Mouse (Mus musculus) forebrain, embryonic 15.5 days (tissue): ENCODE measurements around the gene Lztr1. TPM values are rescaled to one million over a fixed set of nuclear protein-coding genes. Genes with fewer than 3 reads are reported as not detected.
A peak's percentile ranks its signal among the peaks of the same experiment; 100 is the strongest.
"Not testable (repeated sequence)": the region's sequence is repeated elsewhere in the genome, so short reads cannot be mapped to it uniquely, and the experiment has no call there.

Source experiments
- ATAC-seq: fragments of 200-750 bp; cut with Nextera tagmentation; replicated peaks from 2 replicates; pipeline ENCODE4 v1.8.0; 2017; ENCODE audit warnings: mild to moderate bottlenecking, moderate TSS enrichment, moderate library complexity
- H3K27ac ChIP-seq: fragments of 300-500 bp; sonication (generic); replicated peaks from 2 replicates; pipeline ENCODE4 v1.5.1; 2015; ENCODE audit warnings: mild to moderate bottlenecking, inconsistent platforms
- H3K27me3 ChIP-seq: fragments of 300-500 bp; sonication (generic); 2 replicates; pipeline ENCODE4 v1.6.1; 2015; ENCODE audit warnings: inconsistent platforms
- H3K36me3 ChIP-seq: fragments of 300-500 bp; sonication (generic); 2 replicates; pipeline ENCODE4 v1.6.1; 2015; ENCODE audit warnings: mild to moderate bottlenecking, inconsistent platforms
- H3K4me1 ChIP-seq: fragments of 300-500 bp; sonication (generic); 2 replicates; pipeline ENCODE4 v1.6.1; 2015; ENCODE audit warnings: inconsistent platforms
- H3K4me2 ChIP-seq: fragments of 300-500 bp; sonication (generic); replicated peaks from 2 replicates; pipeline ENCODE4 v1.6.1; 2015; ENCODE audit warnings: mild to moderate bottlenecking, inconsistent platforms
- H3K4me3 ChIP-seq: fragments of 300-500 bp; sonication (generic); 2 replicates; pipeline ENCODE4 v1.5.1; 2015; ENCODE audit warnings: mild to moderate bottlenecking, inconsistent platforms
- H3K9ac ChIP-seq: fragments of 300-500 bp; sonication (generic); replicated peaks from 2 replicates; pipeline ENCODE4 v1.6.1; 2015; ENCODE audit warnings: mild to moderate bottlenecking, inconsistent platforms
- H3K9me3 ChIP-seq: fragments of 300-500 bp; sonication (generic); 2 replicates; pipeline ENCODE4 v1.6.1; 2016; ENCODE audit warnings: inconsistent platforms
- WGBS: fragments of 180-500 bp; shearing (Covaris S2); methylation state at CpG from one replicate; pipeline ENCODE4 v1.1.7; 2015; ENCODE audit warnings: mixed read lengths; 5-methylcytosine and 5-hydroxymethylcytosine counted together
- polyA plus RNA-seq: library from polyadenylated mRNA; unstranded; fragments of >200 nt; fragmentation: Nextera tagmentation; extraction: Ambion mirVana; gene quantifications from 2 replicates; pipeline ENCODE4 v1.2.1, GENCODE M21; 2015

Gene Lztr1
- polyA plus RNA-seq, 1 experiment from 2014 or later: 120 TPM

- no peak overlapping the region for H3K4me2 ChIP-seq
- peaks cover 10% of the 10 kb centered on the region for H3K36me3 ChIP-seq
- H3K27ac ChIP-seq: no peak overlapping the region
- ATAC-seq: no peak
- H3K4me1 ChIP-seq: peaks cover 20% of the 10 kb centered on the region
- no peak overlapping the region for H3K9ac ChIP-seq
- no peaks in the 10 kb centered on the region for H3K27me3 ChIP-seq
- 70% methylated on average over 14 of the region's 14 CpGs for WGBS
- no peak overlapping the region for H3K4me3 ChIP-seq
- H3K9me3 ChIP-seq: no peaks in the 10 kb centered on the region
Measured at GRCm38 (mm10) chr16:17532676-17533329, 24.3 kb downstream of the Lztr1 start.

DNA sequence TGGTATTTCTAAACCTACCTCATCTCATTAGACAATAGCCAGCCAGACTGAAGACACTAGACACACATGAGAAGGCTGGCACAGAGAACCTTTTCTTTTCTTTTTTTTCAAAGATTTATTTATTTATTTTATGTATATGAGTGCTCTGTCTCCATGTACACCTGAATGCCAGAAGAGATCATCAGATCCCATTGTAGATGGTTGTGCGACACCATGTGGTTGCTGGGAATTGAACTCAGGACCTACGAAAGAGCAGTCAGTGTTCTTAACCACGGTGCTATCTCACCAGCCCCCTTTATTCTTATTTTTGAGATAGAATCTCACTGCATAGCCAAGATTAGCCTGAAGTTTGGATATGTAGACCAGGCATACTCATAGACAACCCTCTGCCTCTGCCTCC, 28.1 kb downstream of the Lztr1 start:
- H3K9ac ChIP-seq: no peak overlapping the region
- ATAC-seq: no peak

GRCm38 (mm10) chr16:17542632-17543031, 34.1 kb downstream of the Lztr1 start:
- Histone ChIP-seq H3K4me3 (no peak overlapping the region), H3K4me2 (no peak overlapping the region), H3K4me1 (no peaks in the 10 kb centered on the region), H3K27me3 (0 out of 2 replicates have a peak, but pooled peaks cover 3% of the 10 kb centered on the region), H3K9ac (no peak overlapping the region), H3K36me3 (no peaks in the 10 kb centered on the region), H3K27ac (no peak overlapping the region), H3K9me3 (no peaks in the 10 kb centered on the region)
- no peak for ATAC-seq
- 88% methylated on average over 2 of the region's 2 CpGs for WGBS

More for the DNA sequence above, 28.1 kb downstream of the Lztr1 start:
- Histone ChIP-seq H3K4me1 (peaks cover 6% of the 10 kb centered on the region), H3K4me2 (no peak overlapping the region), H3K9me3 (no peaks in the 10 kb centered on the region), H3K36me3 (no peaks in the 10 kb centered on the region), H3K4me3 (no peak overlapping the region), H3K27me3 (no peaks in the 10 kb centered on the region), H3K27ac (no peak overlapping the region)
- 95% methylated on average over 3 of the region's 3 CpGs for WGBS

DNA sequence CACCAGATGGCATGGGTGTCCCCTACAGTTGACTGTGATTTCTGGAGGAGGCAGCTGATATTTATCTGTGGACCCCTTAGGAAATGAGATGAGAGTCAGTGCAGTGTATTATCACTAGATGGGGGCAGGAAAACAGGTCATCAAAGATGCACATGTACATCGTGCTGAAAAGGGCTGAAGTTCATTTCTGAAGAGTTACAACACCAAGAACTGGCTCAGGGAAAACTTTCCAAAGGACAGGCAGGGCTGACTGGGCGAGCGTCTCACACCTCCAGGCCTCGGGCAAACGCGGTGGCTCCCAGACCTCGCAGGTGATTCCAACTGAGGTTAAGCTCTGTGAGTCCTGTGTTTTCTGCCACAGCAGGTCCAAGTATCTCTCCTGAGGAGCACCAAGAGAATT, 44.3 kb downstream of the Lztr1 start:
- Histone ChIP-seq H3K9ac (no peak overlapping the region), H3K27me3 (no peaks in the 10 kb centered on the region), H3K36me3 (no peaks in the 10 kb centered on the region), H3K4me1 (peaks cover 14% of the 10 kb centered on the region), H3K4me3 (no peak overlapping the region), H3K9me3 (no peaks in the 10 kb centered on the region), H3K27ac (no peak overlapping the region), H3K4me2 (no peak overlapping the region)
- ATAC-seq: no peak
- 86% methylated on average over 7 of the region's 7 CpGs for WGBS

DNA sequence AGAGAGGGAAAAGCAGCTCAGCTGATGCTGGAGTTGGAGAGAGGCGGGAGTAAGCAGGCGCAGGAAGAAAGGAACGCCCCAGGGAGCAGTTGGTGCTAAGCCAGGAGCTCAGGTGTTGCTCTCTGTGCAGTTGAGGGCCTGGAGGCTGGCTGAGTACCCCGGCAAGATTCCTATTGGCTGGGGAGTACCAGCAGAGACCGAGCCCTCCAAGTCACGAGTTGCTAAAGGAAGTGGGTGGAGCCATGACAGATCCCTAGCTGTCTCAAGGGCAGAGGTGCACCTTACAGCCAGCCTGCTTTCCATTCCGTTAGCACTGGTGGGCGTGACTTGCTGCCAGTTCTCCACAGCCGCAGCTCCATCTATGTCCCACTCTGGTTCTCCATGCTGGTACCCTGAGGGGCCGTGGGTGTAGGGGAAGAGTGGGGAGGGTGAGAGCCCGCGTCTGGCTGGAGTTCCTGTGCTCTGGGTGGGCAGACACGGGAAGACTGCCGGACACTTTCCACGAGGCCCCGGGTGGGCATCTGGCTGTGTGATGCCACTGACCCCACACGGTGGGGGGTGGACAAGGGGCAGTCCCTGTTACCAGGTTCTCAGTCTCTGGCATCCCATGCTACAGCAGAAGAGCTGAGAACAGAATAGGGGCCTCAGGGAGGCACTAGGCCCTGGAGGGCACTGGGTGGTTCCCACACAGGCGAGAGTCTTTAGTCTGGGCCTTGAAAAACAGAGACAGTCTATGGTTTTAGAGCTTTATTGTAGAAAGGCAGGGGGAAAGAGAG, 45.6 kb downstream of the Lztr1 start:
- H3K9ac ChIP-seq: no peak overlapping the region; the same call in 1 of the 2 replicates
- H3K9me3 ChIP-seq: no peaks in the 10 kb centered on the region
- peak overlapping the region; percentile 11 for H3K4me3 ChIP-seq
- ATAC-seq: peak; percentile 80
- 5% methylated on average over 18 of the region's 18 CpGs for WGBS
- H3K4me1 ChIP-seq: peaks cover 24% of the 10 kb centered on the region
- peak overlapping the region; percentile 35 for H3K4me2 ChIP-seq
- no peaks in the 10 kb centered on the region for H3K36me3 ChIP-seq
- no peak overlapping the region for H3K27ac ChIP-seq
- H3K27me3 ChIP-seq: no peaks in the 10 kb centered on the region

- H3K9ac ChIP-seq, H3K9me3 ChIP-seq, H3K4me3 ChIP-seq, H3K27me3 ChIP-seq, ATAC-seq, H3K27ac ChIP-seq, H3K36me3 ChIP-seq: not testable (repeated sequence)
- Histone ChIP-seq H3K4me2 (peak overlapping the region; percentile 35; the same call in 1 of the 2 replicates), H3K4me1 (peaks cover 24% of the 10 kb centered on the region)
- 9% methylated on average over 4 of the region's 4 CpGs for WGBS
Measured at GRCm38 (mm10) chr16:17554702-17555101, 46.2 kb downstream of the Lztr1 start.

DNA sequence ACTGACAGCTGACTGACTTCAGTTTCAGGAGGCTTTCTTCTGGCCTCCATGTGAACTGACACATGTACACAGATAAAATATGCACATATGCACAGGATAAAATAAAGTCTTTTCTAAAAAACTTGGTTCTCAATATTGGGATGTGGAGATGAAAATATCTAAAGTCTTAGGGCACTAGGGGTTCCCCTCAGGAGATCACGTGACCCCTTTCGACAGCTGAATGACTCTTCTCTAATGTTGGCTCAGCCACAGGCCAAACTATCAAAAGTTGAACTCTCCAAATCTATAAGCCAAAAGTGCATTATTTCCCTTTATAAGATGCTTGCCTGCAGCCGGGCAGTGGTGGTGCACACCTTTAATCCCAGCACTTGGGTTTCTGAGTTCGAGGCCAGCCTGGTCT, 47.7 kb downstream of the Lztr1 start:
- Histone ChIP-seq H3K4me3 (no peak overlapping the region), H3K27ac (no peak overlapping the region), H3K27me3 (no peaks in the 10 kb centered on the region; the same call in 1 of the 2 replicates), H3K9ac (no peak overlapping the region), H3K36me3 (no peaks in the 10 kb centered on the region), H3K4me1 (peaks cover 30% of the 10 kb centered on the region), H3K9me3 (no peaks in the 10 kb centered on the region), H3K4me2 (no peak overlapping the region)
- no peak for ATAC-seq
- WGBS: 84% methylated on average over 4 of the region's 4 CpGs

DNA sequence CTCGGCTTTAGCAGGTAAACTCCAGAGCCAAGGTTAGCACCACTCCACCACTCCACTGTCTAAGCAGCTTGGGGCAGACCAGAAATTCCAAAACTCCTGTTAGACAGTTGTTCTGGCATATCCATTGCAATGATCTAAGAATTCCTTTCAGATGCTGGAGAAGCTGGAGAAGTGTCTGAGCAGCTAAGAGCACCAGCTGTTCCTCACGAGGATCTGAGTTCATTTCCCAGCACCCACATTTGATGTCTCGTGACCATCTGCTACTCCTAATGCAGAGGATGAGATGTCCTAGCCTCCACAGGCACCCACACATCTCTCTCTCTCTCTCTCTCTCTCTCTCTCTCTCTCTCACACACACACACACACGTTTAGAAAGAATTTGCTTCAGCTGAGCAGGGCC, 48.4 kb downstream of the Lztr1 start:
- ATAC-seq: no peak
- no peaks in the 10 kb centered on the region for H3K9me3 ChIP-seq
- 68% methylated on average over 4 of the region's 4 CpGs for WGBS
- H3K4me3 ChIP-seq: no peak overlapping the region
- H3K4me1 ChIP-seq: peaks cover 31% of the 10 kb centered on the region
- no peak overlapping the region for H3K27ac ChIP-seq
- no peak overlapping the region for H3K9ac ChIP-seq
- H3K36me3 ChIP-seq: no peaks in the 10 kb centered on the region
- no peaks in the 10 kb centered on the region; the same call in 1 of the 2 replicates for H3K27me3 ChIP-seq
- H3K4me2 ChIP-seq: no peak overlapping the region

DNA sequence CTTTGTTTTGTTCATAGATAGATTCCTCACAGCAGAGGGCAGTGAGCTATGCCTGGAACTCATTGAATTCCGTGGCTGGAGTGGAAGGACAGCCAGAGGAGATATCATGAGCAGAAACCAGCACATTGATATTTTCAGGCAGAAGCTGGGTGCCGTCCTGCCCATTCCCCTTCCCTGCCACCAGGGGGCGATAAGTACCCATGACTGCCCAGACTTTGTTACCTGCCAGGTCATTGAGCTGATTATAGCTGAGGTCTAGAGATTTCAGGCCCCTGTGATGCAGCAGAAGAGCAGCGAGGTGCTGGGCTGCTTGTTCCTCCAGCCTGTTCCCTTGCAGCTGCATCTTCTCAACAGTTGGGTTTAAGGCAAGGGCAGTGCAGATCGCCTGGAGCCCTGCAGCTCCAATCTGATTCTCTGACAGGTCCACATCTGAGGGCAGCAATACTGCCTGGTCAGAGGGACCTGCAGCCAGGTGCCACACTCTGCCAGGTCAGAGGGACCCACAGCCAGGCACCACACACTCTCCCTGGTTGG, 49.5 kb downstream of the Lztr1 start:
- Histone ChIP-seq H3K36me3 (no peaks in the 10 kb centered on the region), H3K4me3 (no peak overlapping the region), H3K4me1 (peaks cover 34% of the 10 kb centered on the region), H3K9ac (no peak overlapping the region), H3K4me2 (no peak overlapping the region), H3K27me3 (no peaks in the 10 kb centered on the region; the same call in 1 of the 2 replicates), H3K27ac (no peak overlapping the region), H3K9me3 (no peaks in the 10 kb centered on the region)
- WGBS: 0% methylated on average over 5 of the region's 5 CpGs
- peak; percentile 15; the same call in 1 of the 2 replicates for ATAC-seq

- Histone ChIP-seq H3K27ac (no peak overlapping the region), H3K4me2 (no peak overlapping the region)
Measured at GRCm38 (mm10) chr16:17558811-17559210, 50.3 kb downstream of the Lztr1 start.

GRCm38 (mm10) chr16:17559396-17560027, 51.0 kb downstream of the Lztr1 start:
- H3K27ac ChIP-seq: no peak overlapping the region
- WGBS: 66% methylated on average over 9 of the region's 9 CpGs

More at GRCm38 (mm10) chr16:17558811-17559210, 50.3 kb downstream of the Lztr1 start:
- no peaks in the 10 kb centered on the region; the same call in 1 of the 2 replicates for H3K27me3 ChIP-seq
- H3K9ac ChIP-seq: no peak overlapping the region
- H3K36me3 ChIP-seq: no peaks in the 10 kb centered on the region
- peaks cover 34% of the 10 kb centered on the region for H3K4me1 ChIP-seq
- H3K4me3 ChIP-seq: no peak overlapping the region
- no peaks in the 10 kb centered on the region for H3K9me3 ChIP-seq
- ATAC-seq: no peak
- 1% methylated on average over 5 of the region's 5 CpGs for WGBS

More at GRCm38 (mm10) chr16:17559396-17560027, 51.0 kb downstream of the Lztr1 start:
- no peak overlapping the region for H3K4me3 ChIP-seq
- no peaks in the 10 kb centered on the region for H3K36me3 ChIP-seq
- no peaks in the 10 kb centered on the region for H3K9me3 ChIP-seq
- H3K9ac ChIP-seq: no peak overlapping the region
- no peak overlapping the region for H3K4me2 ChIP-seq
- no peak for ATAC-seq
- H3K27me3 ChIP-seq: no peaks in the 10 kb centered on the region; the same call in 1 of the 2 replicates
- peaks cover 27% of the 10 kb centered on the region for H3K4me1 ChIP-seq
